Mouse (Mus musculus) neutrophil, adult 65 days (primary cell): ENCODE measurements around the gene 4930453N24Rik. TPM values are rescaled to one million over a fixed set of nuclear protein-coding genes. Genes with fewer than 3 reads are reported as not detected.

Source experiments
- total RNA-seq: library from RNA; stranded (reverse); gene quantifications from 2 replicates; pipeline ENCODE4 v1.2.4, GENCODE M21; 2023

4930453N24Rik gene
- 16.3 TPM in 2 replicates for total RNA-seq

GRCm38 (mm10) chr16:64770521-64771430 lies at the start of gene 4930453N24Rik:
4930453N24Rik (minus strand) TSS chr16:64771161.

Other genes with a start within 250 kb of the 4930453N24Rik start
- not detected in 2 replicates for gene Csnka2ip, start 168.8 kb downstream of the 4930453N24Rik start, total RNA-seq
- 11.5 and 14.5 TPM in 2 replicates for gene Zfp654, start 80.5 kb upstream of the 4930453N24Rik start, total RNA-seq
- 139 and 151 TPM in 2 replicates for gene Cggbp1, start 80.8 kb upstream of the 4930453N24Rik start, total RNA-seq